Mouse (Mus musculus) heart, postnatal 0 days (tissue): ENCODE measurements around the gene Abcc12.

Source experiments
- CTCF ChIP-seq: IDR thresholded peaks from 2 replicates; pipeline ENCODE4 v1.5.1; 2016; ENCODE audit warnings: antibody characterized with exemption, control low read depth, low read depth
- EP300 ChIP-seq: IDR thresholded peaks from 2 replicates; pipeline ENCODE4 v1.6.1; 2016; ENCODE audit warnings: antibody characterized with exemption, low read depth

DNA sequence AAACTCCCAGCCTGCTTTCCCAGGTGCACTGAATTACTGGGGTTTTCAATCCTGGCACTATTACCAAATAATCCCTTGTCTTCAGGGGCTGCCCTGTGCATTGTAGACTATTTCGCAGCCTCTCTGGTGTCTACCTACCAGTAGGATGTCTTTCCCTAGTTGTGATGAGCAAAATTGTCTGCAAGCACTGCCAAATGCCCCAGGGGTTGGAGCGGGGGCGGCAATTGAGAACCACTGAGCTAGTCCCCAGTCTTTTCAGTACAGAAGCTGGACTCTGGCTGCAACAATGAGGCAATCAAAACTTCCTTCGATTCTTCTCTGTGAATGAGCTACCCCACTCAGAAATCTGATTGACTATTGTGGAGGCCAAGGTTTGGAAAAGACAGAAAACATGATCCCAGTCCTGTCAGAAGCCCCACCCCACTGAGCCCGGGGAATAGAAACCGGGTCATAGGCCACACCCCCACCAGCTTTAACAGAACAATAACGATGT is 45.4 kb downstream of the Abcc12 start:
- TF ChIP-seq CTCF (no peak), EP300 (no peak)
